Mouse (Mus musculus): ENCODE measurements around the gene Plcb4.

DNA sequence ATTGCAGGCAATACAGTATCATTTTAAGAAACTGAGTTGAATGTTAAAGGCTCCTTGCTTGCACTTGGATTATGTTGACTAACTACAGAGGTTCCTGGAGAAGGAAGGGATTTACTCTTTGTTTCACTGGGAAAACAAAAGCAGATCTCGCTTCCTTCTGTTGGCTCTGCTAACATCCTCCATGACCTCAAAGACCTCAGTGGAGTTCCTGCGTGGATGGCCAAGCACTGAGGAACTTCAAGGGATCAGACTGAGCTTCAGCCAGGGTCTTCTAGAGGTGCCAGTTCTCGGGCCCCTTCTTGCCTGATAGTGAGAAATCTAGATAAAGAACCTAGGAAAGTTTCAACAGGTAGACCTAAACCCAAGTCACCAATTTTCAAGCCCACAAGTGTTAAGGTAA, 258.2 kb downstream of the Plcb4 start:
- no peak for TF ChIP-seq POLR2A (IDR thresholded peaks at IDR 0.05; ENCODE audit: extremely low read depth, insufficient read depth, low read length)
- no peak for TF ChIP-seq CTCF (IDR thresholded peaks at IDR 0.05; ENCODE audit: extremely low read depth, insufficient read depth, low read length)
